Mouse (Mus musculus): ENCODE data around the gene Mief2.

DNA sequence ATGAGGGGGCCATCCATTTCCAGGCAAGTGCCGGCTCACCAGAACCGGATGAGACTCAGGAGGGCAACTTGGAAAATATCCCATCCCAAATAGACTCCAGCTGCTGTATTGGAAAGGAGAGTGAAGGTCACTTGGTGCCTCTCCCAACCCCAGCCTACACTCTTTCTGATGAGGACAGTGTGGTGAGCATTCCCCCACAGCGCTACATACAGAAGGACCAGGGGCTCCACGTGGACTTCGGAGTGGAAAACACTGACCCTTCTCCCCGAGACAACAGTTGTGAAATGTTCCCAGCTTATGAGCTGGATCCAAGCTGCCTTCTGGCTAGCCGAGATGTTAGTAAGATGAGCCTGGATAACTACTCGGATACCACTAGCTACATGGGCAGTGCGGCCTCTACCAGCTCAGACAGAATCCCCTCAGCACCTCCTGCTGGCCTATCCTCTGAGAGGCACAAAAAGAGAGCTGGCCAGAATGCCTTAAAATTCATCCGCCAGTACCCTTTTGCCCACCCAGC is 51.5 kb downstream of the Mief2 start:
- no peak for TF ChIP-seq MAX (IDR thresholded peaks at IDR 0.05)
- TF ChIP-seq CTCF (IDR thresholded peaks at IDR 0.05; ENCODE audit: control insufficient read depth, insufficient read depth, insufficient read length): no peak
- no peak for TF ChIP-seq CEBPB (IDR thresholded peaks at IDR 0.05; ENCODE audit: low read depth)
- TF ChIP-seq USF1 (IDR thresholded peaks at IDR 0.05; ENCODE audit: low read depth): no peak
- TF ChIP-seq MYOD1 (IDR thresholded peaks at IDR 0.05; ENCODE audit: control insufficient read depth, insufficient read length, low read depth): no peak
- TF ChIP-seq MYOG (IDR thresholded peaks at IDR 0.05; ENCODE audit: control insufficient read depth, extremely low read depth, insufficient read length): no peak
